Mouse (Mus musculus) intestine, embryonic 16.5 days (tissue): ENCODE measurements around the gene Ubc. TPM values are rescaled to one million over a fixed set of nuclear protein-coding genes. Genes with fewer than 3 reads are reported as not detected.
"Not testable (repeated sequence)": the region's sequence is repeated elsewhere in the genome, so short reads cannot be mapped to it uniquely, and the experiment has no call there.

ENCODE experiments used
- ATAC-seq: fragments of 200-750 bp; cut with Nextera tagmentation; 2 replicates; pipeline ENCODE4 v1.8.0; 2017; ENCODE audit warnings: moderate TSS enrichment, moderate library complexity
- H3K27ac ChIP-seq: fragments of 300-500 bp; sonication (generic); 2 replicates; pipeline ENCODE4 v1.5.1; 2014; ENCODE audit warnings: mild to moderate bottlenecking, low read length
- H3K27me3 ChIP-seq: fragments of 300-500 bp; sonication (generic); replicated peaks from 2 replicates; pipeline ENCODE4 v1.6.1; 2014; ENCODE audit warnings: low read length, control low read depth, mixed read lengths; ENCODE audit not compliant: control insufficient read depth, insufficient read depth
- H3K36me3 ChIP-seq: fragments of 300-500 bp; sonication (generic); 2 replicates; pipeline ENCODE4 v1.6.1; 2014; ENCODE audit warnings: low read length, control low read depth; ENCODE audit not compliant: control insufficient read depth, insufficient read depth
- H3K4me1 ChIP-seq: fragments of 300-500 bp; sonication (generic); 2 replicates; pipeline ENCODE4 v1.6.1; 2014; ENCODE audit warnings: low read length, control low read depth, mixed read lengths; ENCODE audit not compliant: control insufficient read depth, insufficient read depth
- H3K4me2 ChIP-seq: fragments of 300-500 bp; sonication (generic); 2 replicates; pipeline ENCODE4 v1.6.1; 2014; ENCODE audit warnings: low read depth, low read length, control low read depth
- H3K4me3 ChIP-seq: fragments of 300-500 bp; sonication (generic); 2 replicates; pipeline ENCODE4 v1.5.1; 2014; ENCODE audit warnings: mild to moderate bottlenecking, low read length
- H3K9ac ChIP-seq: fragments of 300-500 bp; sonication (generic); 2 replicates; pipeline ENCODE4 v1.6.1; 2014; ENCODE audit warnings: low read depth, low read length
- H3K9me3 ChIP-seq: fragments of 300-500 bp; sonication (generic); 2 replicates; pipeline ENCODE4 v1.6.1; 2016; ENCODE audit warnings: low read length, control low read depth; ENCODE audit not compliant: control insufficient read depth
- WGBS: fragments of 180-500 bp; shearing (Covaris S2); extraction: QIAGEN DNeasy Blood & Tissue Kit; methylation state at CpG from one replicate; pipeline ENCODE4 v1.1.7; 2014; 5-methylcytosine and 5-hydroxymethylcytosine counted together
- polyA plus RNA-seq: library from polyadenylated mRNA; unstranded; fragments of >200 nt; fragmentation: Nextera tagmentation; extraction: Ambion mirVana; gene quantifications from 2 replicates; pipeline ENCODE4 v1.2.1, GENCODE M21; 2015

The Ubc gene
- polyA plus RNA-seq, 1 experiment from 2014 or later = 920 TPM

GRCm38 (mm10) chr5:125393622-125394603 lies 3.9 kb upstream of the Ubc start:
- Histone ChIP-seq H3K27ac (peak overlapping the region; percentile 99), H3K9me3 (no peaks in the 10 kb centered on the region), H3K27me3 (no peaks in the 10 kb centered on the region), H3K4me1 (peaks cover 26% of the 10 kb centered on the region), H3K4me2 (peak overlapping the region; percentile 61), H3K4me3 (peak overlapping the region; percentile 34), H3K36me3 (no peaks in the 10 kb centered on the region), H3K9ac (peak overlapping the region; percentile 70)
- peak; percentile 24 for ATAC-seq
- WGBS = 5% methylated on average over 21 of the region's 25 CpGs

GRCm38 (mm10) chr5:125392977-125393621 lies 3.1 kb upstream of the Ubc start:
- no peaks in the 10 kb centered on the region for H3K36me3 ChIP-seq
- ATAC-seq = peak; percentile 95
- peak overlapping the region; percentile 70 for H3K9ac ChIP-seq
- H3K27me3 ChIP-seq = no peaks in the 10 kb centered on the region
- H3K4me1 ChIP-seq = peaks cover 28% of the 10 kb centered on the region
- under 1% methylated on average over 20 of the region's 20 CpGs for WGBS
- no peaks in the 10 kb centered on the region for H3K9me3 ChIP-seq
- H3K27ac ChIP-seq = peak overlapping the region; percentile 99
- H3K4me2 ChIP-seq = peak overlapping the region; percentile 61
- H3K4me3 ChIP-seq = peak overlapping the region; percentile 34

- 47% methylated on average over 1 of the region's 1 CpGs for WGBS
- Histone ChIP-seq H3K4me3 (peak overlapping the region; percentile 34), H3K9ac (peak overlapping the region; percentile 70), H3K27me3 (no peaks in the 10 kb centered on the region), H3K36me3 (no peaks in the 10 kb centered on the region), H3K27ac (peak overlapping the region; percentile 99), H3K4me1 (peaks cover 29% of the 10 kb centered on the region), H3K9me3 (no peaks in the 10 kb centered on the region), H3K4me2 (peak overlapping the region; percentile 61)
- no peak for ATAC-seq
Measured at GRCm38 (mm10) chr5:125392618-125392976, 2.6 kb upstream of the Ubc start.

GRCm38 (mm10) chr5:125392176-125392575 lies 2.2 kb upstream of the Ubc start:
- not testable (repeated sequence) for ATAC-seq, H3K4me2 ChIP-seq, H3K36me3 ChIP-seq, H3K4me3 ChIP-seq, H3K9me3 ChIP-seq, H3K27me3 ChIP-seq
- Histone ChIP-seq H3K9ac (0 out of 2 replicates have a peak overlapping the region, but pooled peaks have one; percentile 70), H3K27ac (peak overlapping the region; percentile 99), H3K4me1 (peaks cover 29% of the 10 kb centered on the region)
- WGBS = 93% methylated on average over 4 of the region's 4 CpGs

- Histone ChIP-seq H3K4me3 (no peak overlapping the region), H3K27me3 (no peaks in the 10 kb centered on the region), H3K27ac (peak overlapping the region; percentile 99; the same call in 1 of the 2 replicates), H3K4me2 (no peak overlapping the region), H3K4me1 (peaks cover 29% of the 10 kb centered on the region), H3K36me3 (no peaks in the 10 kb centered on the region), H3K9me3 (no peaks in the 10 kb centered on the region), H3K9ac (no peak overlapping the region)
- WGBS = 62% methylated on average over 5 of the region's 5 CpGs
- ATAC-seq = no peak
Measured at GRCm38 (mm10) chr5:125391609-125392008, 1.6 kb upstream of the Ubc start.

GRCm38 (mm10) chr5:125390906-125391477 lies 990 bp upstream of the Ubc start:
- Histone ChIP-seq H3K4me3 (no peak overlapping the region), H3K9me3 (no peaks in the 10 kb centered on the region), H3K27ac (peak overlapping the region; percentile 99), H3K36me3 (no peaks in the 10 kb centered on the region), H3K9ac (0 out of 2 replicates have a peak overlapping the region, but pooled peaks have one; percentile 19), H3K4me1 (peaks cover 29% of the 10 kb centered on the region), H3K27me3 (no peaks in the 10 kb centered on the region), H3K4me2 (no peak overlapping the region)
- WGBS = 88% methylated on average over 3 of the region's 3 CpGs
- no peak for ATAC-seq

GRCm38 (mm10) chr5:125389131-125389578 lies 847 bp downstream of the Ubc start, which contains the start of gene Gm10382:
Gm10382 (plus strand) TSS chr5:125389322.
- Histone ChIP-seq H3K4me1 (peaks cover 27% of the 10 kb centered on the region), H3K27me3 (no peaks in the 10 kb centered on the region), H3K4me3 (peak within 1 kb of the TSS; percentile 100), H3K4me2 (peak within 1 kb of the TSS; percentile 80), H3K27ac (peak within 1 kb of the TSS; percentile 95), H3K36me3 (peaks cover 8% of the 10 kb centered on the region), H3K9ac (peak within 1 kb of the TSS; percentile 100), H3K9me3 (no peaks in the 10 kb centered on the region)
- under 1% methylated on average over 41 of the region's 41 CpGs for WGBS
- peak; percentile 3; the same call in 1 of the 2 replicates for ATAC-seq

- Histone ChIP-seq H3K4me1 (peaks cover 21% of the 10 kb centered on the region), H3K4me3 (peak overlapping the region; percentile 100), H3K27ac (peak overlapping the region; percentile 95), H3K9ac (peak overlapping the region; percentile 100), H3K36me3 (peaks cover 8% of the 10 kb centered on the region), H3K9me3 (no peaks in the 10 kb centered on the region), H3K4me2 (peak overlapping the region; percentile 80), H3K27me3 (no peaks in the 10 kb centered on the region)
- no peak for ATAC-seq
- WGBS = 19% methylated on average over 13 of the region's 13 CpGs
Measured at GRCm38 (mm10) chr5:125388358-125389092, 1.5 kb downstream of the Ubc start.
